ENCODE assay signal across 20 mouse cellular contexts in genomic region chr1:12410524-12410886, GRCm38 (mm10).
DNase-seq lines count a peak whose midpoint lies in the region; ATAC-seq and TF ChIP-seq lines count a peak whose summit lies in the region.
"Had no signal": no experiment of that assay in that cellular context is flagged by ENCODE, and none has a peak within 500 bp of the region (broad histone marks: within the 10 kb centered on the region; RNA-seq: fewer than 3 reads in every experiment).

No protein-coding gene starts in this region.

- H3K27me3 ChIP-seq in kidney, embryonic 15.5 days, result no peaks in the 10 kb centered on the region
- peaks cover 20% of the 10 kb centered on the region; the same call in 1 of the 2 replicates for H3K27me3 ChIP-seq in forebrain, embryonic 14.5 days (replicated peaks; ENCODE audit: control insufficient read depth, insufficient read depth, low read length)
- H3K27me3 ChIP-seq in hindbrain, postnatal 0 days (ENCODE audit: insufficient read depth, low read length), result no peaks in the 10 kb centered on the region
- H3K27me3 ChIP-seq: embryonic facial prominence, embryonic 12.5 days; heart, embryonic 13.5 days had no signal

- H3K4me3 ChIP-seq in kidney, embryonic 15.5 days (replicated peaks), result no peak overlapping the region
- no peak overlapping the region for H3K4me3 ChIP-seq in forebrain, embryonic 14.5 days (ENCODE audit: low read depth, low read length)
- H3K4me3 ChIP-seq in hindbrain, postnatal 0 days (ENCODE audit: low read length), result no peak overlapping the region
- H3K4me3 ChIP-seq: embryonic facial prominence, embryonic 12.5 days; erythroblast, embryonic 14.5 days; heart, embryonic 13.5 days; limb, embryonic 10.5 days had no signal

- no peaks in the 10 kb centered on the region for H3K36me3 ChIP-seq in kidney, embryonic 15.5 days
- no peaks in the 10 kb centered on the region for H3K36me3 ChIP-seq in forebrain, embryonic 14.5 days (ENCODE audit: control insufficient read depth, insufficient read depth, low read length)
- H3K36me3 ChIP-seq in hindbrain, postnatal 0 days (ENCODE audit: insufficient read depth, low read length), result no peaks in the 10 kb centered on the region
- H3K36me3 ChIP-seq: embryonic facial prominence, embryonic 12.5 days; heart, embryonic 13.5 days; limb, embryonic 10.5 days had no signal

- peak; percentile 53 to 61 for DNase-seq in cerebellum, postnatal 10 days
- peak; percentile 1 for DNase-seq in kidney, adult 9 months
- DNase-seq in forebrain, embryonic 14.5 days (ENCODE audit: low spot score), result peak; percentile 65
- peak; percentile 5 for DNase-seq in hindbrain, postnatal 0 days (ENCODE audit: low spot score)
- no peak for DNase-seq in ovary, postnatal 36 days (ENCODE audit: low spot score)
- no peak for DNase-seq in urinary bladder, adult 18-20 months (ENCODE audit: low spot score in 2 of 2)
- DNase-seq: adrenal gland, adult 2 months; cerebellum, adult 9-10 months; gastrocnemius, postnatal 14 days; heart, adult 18-20 months; kidney, postnatal 14 days; lung, adult 18-20 months; lung, postnatal 14 days had no signal

- ATAC-seq in cerebellum, adult (ENCODE audit: insufficient number of reproducible peaks, low FRiP score, low TSS enrichment), result no peak
- ATAC-seq in kidney, embryonic 15.5 days (replicated peaks; ENCODE audit: low FRiP score), result no peak
- peak; percentile 65 for ATAC-seq in forebrain, embryonic 14.5 days
- ATAC-seq in hindbrain, postnatal 0 days, result 0 out of 2 replicates have a peak, but pooled peaks have one; percentile 27
- ATAC-seq: intestine, embryonic 16.5 days had no signal

- H3K9me3 ChIP-seq in kidney, embryonic 15.5 days (replicated peaks), result no peaks in the 10 kb centered on the region
- no peaks in the 10 kb centered on the region for H3K9me3 ChIP-seq in forebrain, embryonic 14.5 days (replicated peaks; ENCODE audit: control insufficient read depth, low read length)
- H3K9me3 ChIP-seq in hindbrain, postnatal 0 days (ENCODE audit: low read length), result no peaks in the 10 kb centered on the region
- H3K9me3 ChIP-seq: embryonic facial prominence, embryonic 12.5 days; heart, embryonic 13.5 days; limb, embryonic 10.5 days had no signal

- no peak overlapping the region for H3K4me2 ChIP-seq in kidney, embryonic 15.5 days
- no peak overlapping the region for H3K4me2 ChIP-seq in forebrain, embryonic 14.5 days (ENCODE audit: low read length)
- no peak overlapping the region for H3K4me2 ChIP-seq in hindbrain, postnatal 0 days (ENCODE audit: low read depth, low read length)
- H3K4me2 ChIP-seq: embryonic facial prominence, embryonic 12.5 days; heart, embryonic 13.5 days had no signal

- no peak overlapping the region for H3K27ac ChIP-seq in kidney, embryonic 15.5 days
- H3K27ac ChIP-seq in forebrain, embryonic 14.5 days (ENCODE audit: low read depth, low read length), result no peak overlapping the region
- H3K27ac ChIP-seq in hindbrain, postnatal 0 days, result no peak overlapping the region
- H3K27ac ChIP-seq: embryonic facial prominence, embryonic 12.5 days; heart, embryonic 13.5 days; limb, embryonic 10.5 days had no signal

- no peak for TF ChIP-seq CTCF in hindbrain, postnatal 0 days (IDR thresholded peaks at IDR 0.05; ENCODE audit: low read depth)

- H3K4me1 ChIP-seq in kidney, embryonic 15.5 days, result no peaks in the 10 kb centered on the region
- H3K4me1 ChIP-seq in forebrain, embryonic 14.5 days (ENCODE audit: control insufficient read depth, insufficient read depth, low read length), result 0 out of 2 replicates have a peak, but pooled peaks cover 2% of the 10 kb centered on the region
- no peaks in the 10 kb centered on the region for H3K4me1 ChIP-seq in hindbrain, postnatal 0 days (ENCODE audit: insufficient read depth, low read length)
- H3K4me1 ChIP-seq: embryonic facial prominence, embryonic 12.5 days had no signal

- H3K9ac ChIP-seq in kidney, embryonic 15.5 days, result no peak overlapping the region
- H3K9ac ChIP-seq in forebrain, embryonic 14.5 days (ENCODE audit: low read length), result no peak overlapping the region
- no peak overlapping the region for H3K9ac ChIP-seq in hindbrain, postnatal 0 days (replicated peaks; ENCODE audit: low read length)
- H3K9ac ChIP-seq: embryonic facial prominence, embryonic 12.5 days; heart, embryonic 13.5 days had no signal

Comparison
In these comparisons a context has a peak if more than half of its experiments do, and no peak if none do; other contexts are left out.
1. DNase-seq: peak in cerebellum, postnatal 10 days (2 of 2), kidney, adult 9 months (single experiment), forebrain, embryonic 14.5 days (single experiment) and hindbrain, postnatal 0 days (single experiment); none in ovary, postnatal 36 days (single experiment) and urinary bladder, adult 18-20 months (0 of 2).
2. ATAC-seq: peak in forebrain, embryonic 14.5 days (single experiment) and hindbrain, postnatal 0 days (single experiment); none in cerebellum, adult (single experiment) and kidney, embryonic 15.5 days (single experiment).